Mouse (Mus musculus) intestine, embryonic 14.5 days (tissue): ENCODE results near the gene Cers1. TPM values are rescaled to one million over a fixed set of nuclear protein-coding genes. Genes with fewer than 3 reads are reported as not detected.

Experiments used
- ATAC-seq: fragments of 200-750 bp; cut with Nextera tagmentation; replicated peaks from 2 replicates; pipeline ENCODE4 v1.8.0; 2017; ENCODE audit warnings: low read depth, moderate number of reproducible peaks, moderate TSS enrichment, moderate library complexity; ENCODE audit not compliant: low FRiP score, low TSS enrichment
- DNase-seq: peaks from one replicate; pipeline ENCODE4 v3.0.0-alpha.2; 2018; ENCODE audit warnings: low spot score
- H3K27ac ChIP-seq: fragments of 300-500 bp; sonication (generic); 2 replicates; pipeline ENCODE4 v1.5.1; 2014; ENCODE audit warnings: low read depth, mild to moderate bottlenecking, control low read depth
- H3K27me3 ChIP-seq: fragments of 300-500 bp; sonication (generic); replicated peaks from 2 replicates; pipeline ENCODE4 v1.6.1; 2014; ENCODE audit warnings: low read length, control low read depth; ENCODE audit not compliant: control insufficient read depth, insufficient read depth
- H3K36me3 ChIP-seq: fragments of 300-500 bp; sonication (generic); 2 replicates; pipeline ENCODE4 v1.6.1; 2014; ENCODE audit warnings: low read length, control low read depth; ENCODE audit not compliant: control insufficient read depth, insufficient read depth
- H3K4me1 ChIP-seq: fragments of 300-500 bp; sonication (generic); replicated peaks from 2 replicates; pipeline ENCODE4 v1.6.1; 2014; ENCODE audit warnings: low read length, control low read depth, mixed read lengths; ENCODE audit not compliant: control insufficient read depth, insufficient read depth
- H3K4me2 ChIP-seq: fragments of 300-500 bp; sonication (generic); 2 replicates; pipeline ENCODE4 v1.6.1; 2014; ENCODE audit warnings: low read length
- H3K4me3 ChIP-seq: fragments of 300-500 bp; sonication (generic); 2 replicates; pipeline ENCODE4 v1.5.1; 2014; ENCODE audit warnings: low read depth, low read length, control low read depth, mixed read lengths
- H3K9ac ChIP-seq: fragments of 300-500 bp; sonication (generic); 2 replicates; pipeline ENCODE4 v1.6.1; 2014; ENCODE audit warnings: mild to moderate bottlenecking, low read length
- H3K9me3 ChIP-seq: fragments of 300-500 bp; sonication (generic); 2 replicates; pipeline ENCODE4 v1.6.1; 2016; ENCODE audit warnings: low read length, control low read depth; ENCODE audit not compliant: control insufficient read depth
- WGBS: fragments of 180-500 bp; shearing (Covaris S2); extraction: QIAGEN DNeasy Blood & Tissue Kit; methylation state at CpG from one replicate; pipeline ENCODE4 v1.1.7; 2014; 5-methylcytosine and 5-hydroxymethylcytosine counted together
- polyA plus RNA-seq: library from polyadenylated mRNA; unstranded; fragments of >200 nt; fragmentation: Nextera tagmentation; extraction: Ambion mirVana; gene quantifications from 2 replicates; pipeline ENCODE4 v1.2.1, GENCODE M21; 2014

Cers1 gene
- polyA plus RNA-seq, 1 experiment from 2014 or later = 4.6 TPM

- Histone ChIP-seq H3K36me3 (no peaks in the 10 kb centered on the region), H3K4me2 (no peak overlapping the region), H3K4me1 (no peaks in the 10 kb centered on the region), H3K4me3 (no peak overlapping the region), H3K9ac (no peak overlapping the region), H3K9me3 (no peaks in the 10 kb centered on the region), H3K27me3 (no peaks in the 10 kb centered on the region), H3K27ac (no peak overlapping the region)
- 74% methylated on average over 10 of the region's 10 CpGs for WGBS
- no peak for DNase-seq
- no peak for ATAC-seq
Observed at GRCm38 (mm10) chr8:70361484-70362032, 46.0 kb downstream of the Cers1 start.

GRCm38 (mm10) chr8:70364066-70364465, 48.5 kb downstream of the Cers1 start:
- Histone ChIP-seq H3K27ac (no peak overlapping the region), H3K27me3 (no peaks in the 10 kb centered on the region), H3K9me3 (no peaks in the 10 kb centered on the region), H3K9ac (no peak overlapping the region), H3K4me1 (no peaks in the 10 kb centered on the region), H3K4me3 (no peak overlapping the region), H3K36me3 (no peaks in the 10 kb centered on the region), H3K4me2 (no peak overlapping the region)
- DNase-seq (no peak), ATAC-seq (no peak)
- WGBS = 43% methylated on average over 5 of the region's 5 CpGs

DNA sequence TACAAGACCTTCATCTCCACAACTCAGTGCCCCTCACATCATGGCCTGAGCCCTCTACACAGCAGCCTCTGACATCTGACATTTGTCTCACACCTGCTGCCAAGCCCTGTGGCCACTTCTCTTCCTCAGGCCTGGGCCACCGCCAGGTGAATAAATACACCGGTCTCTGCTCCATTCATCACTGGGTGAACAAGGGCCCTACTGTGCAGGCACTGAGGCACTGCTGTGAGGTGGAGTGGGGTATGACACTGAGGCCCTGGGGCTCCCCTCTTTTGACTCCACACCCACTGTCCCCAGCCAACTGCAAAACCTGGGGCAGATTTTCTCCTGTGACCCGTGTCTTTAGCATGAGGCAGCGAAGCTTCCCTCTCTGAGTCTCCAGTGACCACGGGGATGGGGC, 51.0 kb downstream of the Cers1 start:
- WGBS = 56% methylated on average over 5 of the region's 5 CpGs
- no peak for DNase-seq
- H3K4me1 ChIP-seq = no peaks in the 10 kb centered on the region
- H3K9ac ChIP-seq = no peak overlapping the region
- H3K4me3 ChIP-seq = no peak overlapping the region
- H3K36me3 ChIP-seq = no peaks in the 10 kb centered on the region
- H3K27me3 ChIP-seq = no peaks in the 10 kb centered on the region; the same call in 1 of the 2 replicates
- no peak overlapping the region for H3K27ac ChIP-seq
- H3K9me3 ChIP-seq = no peaks in the 10 kb centered on the region
- ATAC-seq = no peak
- no peak overlapping the region for H3K4me2 ChIP-seq

DNA sequence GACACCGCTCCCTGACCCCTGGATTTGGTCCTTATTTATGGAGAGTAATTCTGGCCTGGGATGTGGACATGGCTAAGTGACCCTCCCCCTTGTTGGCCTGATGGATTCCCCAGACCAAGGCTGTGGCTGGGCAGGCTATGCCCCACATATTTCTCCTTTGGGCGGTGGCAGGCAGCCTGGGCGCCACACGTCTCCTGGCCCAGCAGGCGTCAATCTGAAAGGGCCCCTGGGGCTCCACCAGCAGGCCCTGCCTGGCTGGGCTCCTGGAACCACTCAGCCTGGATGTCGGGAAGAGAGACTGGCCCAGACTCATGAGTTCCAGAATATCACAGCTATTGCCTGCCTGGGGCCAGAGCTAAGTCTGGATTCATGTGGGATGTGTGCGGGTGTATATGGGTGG, 54.9 kb downstream of the Cers1 start:
- DNase-seq (no peak), ATAC-seq (no peak)
- no peak overlapping the region for H3K4me2 ChIP-seq
- H3K27ac ChIP-seq = no peak overlapping the region
- no peaks in the 10 kb centered on the region for H3K36me3 ChIP-seq
- H3K9me3 ChIP-seq = no peaks in the 10 kb centered on the region
- H3K4me3 ChIP-seq = no peak overlapping the region
- peaks cover 8% of the 10 kb centered on the region; the same call in 1 of the 2 replicates for H3K4me1 ChIP-seq
- 72% methylated on average over 7 of the region's 7 CpGs for WGBS
- H3K9ac ChIP-seq = no peak overlapping the region
- H3K27me3 ChIP-seq = peaks cover 38% of the 10 kb centered on the region

GRCm38 (mm10) chr8:70371951-70372350, 56.4 kb downstream of the Cers1 start:
- H3K27ac ChIP-seq = no peak overlapping the region
- H3K36me3 ChIP-seq = no peaks in the 10 kb centered on the region
- ATAC-seq (no peak), DNase-seq (no peak)
- no peak overlapping the region for H3K4me2 ChIP-seq
- peaks cover 53% of the 10 kb centered on the region for H3K27me3 ChIP-seq
- peaks cover 13% of the 10 kb centered on the region for H3K4me1 ChIP-seq
- H3K9ac ChIP-seq = no peak overlapping the region
- no peak overlapping the region for H3K4me3 ChIP-seq
- H3K9me3 ChIP-seq = no peaks in the 10 kb centered on the region
- WGBS = 37% methylated on average over 6 of the region's 6 CpGs

GRCm38 (mm10) chr8:70373397-70374317, 58.1 kb downstream of the Cers1 start, which contains the start of gene Comp:
TSS of gene Comp (plus strand) at chr8:70373558.
- Histone ChIP-seq H3K36me3 (no peaks in the 10 kb centered on the region), H3K9ac (peak within 1 kb of the TSS; percentile 1; the same call in 1 of the 2 replicates), H3K27me3 (peaks cover 70% of the 10 kb centered on the region), H3K9me3 (no peaks in the 10 kb centered on the region), H3K4me3 (peak within 1 kb of the TSS; percentile 37), H3K4me2 (peak within 1 kb of the TSS; percentile 58), H3K4me1 (peaks cover 13% of the 10 kb centered on the region), H3K27ac (no peak within 1 kb of the TSS)
- DNase-seq (no peak), ATAC-seq (no peak)
- 4% methylated on average over 47 of the region's 47 CpGs for WGBS

DNA sequence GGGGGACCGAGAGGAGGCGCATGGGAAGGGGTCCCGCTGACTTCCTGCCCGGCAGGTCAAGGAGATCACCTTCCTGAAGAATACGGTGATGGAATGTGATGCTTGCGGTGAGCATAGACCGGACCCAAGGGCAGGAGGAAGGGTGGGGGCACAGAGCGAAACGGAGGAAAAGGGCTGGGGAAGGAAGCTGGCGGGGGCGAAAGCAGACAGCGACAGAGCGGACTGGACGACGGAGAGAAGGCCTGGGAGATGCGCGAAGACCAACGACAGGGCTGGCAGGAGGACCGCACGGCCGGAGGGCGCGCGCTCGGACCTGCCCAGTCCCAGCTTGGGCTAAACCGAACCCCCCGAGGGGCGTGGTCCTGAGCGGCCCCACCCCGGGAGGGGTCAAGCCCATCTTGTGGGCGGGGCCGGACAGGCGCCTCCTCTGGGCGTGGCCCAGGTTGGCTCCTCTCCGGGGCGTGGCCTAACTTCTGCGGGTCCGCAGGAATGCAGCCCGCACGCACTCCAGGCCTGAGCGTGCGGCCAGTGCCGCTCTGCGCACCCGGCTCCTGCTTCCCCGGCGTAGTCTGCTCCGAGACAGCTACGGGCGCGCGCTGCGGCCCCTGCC, 58.8 kb downstream of the Cers1 start:
- peak overlapping the region; percentile 37 for H3K4me3 ChIP-seq
- H3K4me2 ChIP-seq = peak overlapping the region; percentile 58
- H3K27ac ChIP-seq = no peak overlapping the region
- H3K9me3 ChIP-seq = no peaks in the 10 kb centered on the region
- ATAC-seq (peak; percentile 75), DNase-seq (peak; percentile 76)
- H3K9ac ChIP-seq = no peak overlapping the region
- WGBS = under 1% methylated on average over 51 of the region's 53 CpGs
- H3K4me1 ChIP-seq = peaks cover 13% of the 10 kb centered on the region
- peaks cover 74% of the 10 kb centered on the region for H3K27me3 ChIP-seq
- no peaks in the 10 kb centered on the region for H3K36me3 ChIP-seq

DNA sequence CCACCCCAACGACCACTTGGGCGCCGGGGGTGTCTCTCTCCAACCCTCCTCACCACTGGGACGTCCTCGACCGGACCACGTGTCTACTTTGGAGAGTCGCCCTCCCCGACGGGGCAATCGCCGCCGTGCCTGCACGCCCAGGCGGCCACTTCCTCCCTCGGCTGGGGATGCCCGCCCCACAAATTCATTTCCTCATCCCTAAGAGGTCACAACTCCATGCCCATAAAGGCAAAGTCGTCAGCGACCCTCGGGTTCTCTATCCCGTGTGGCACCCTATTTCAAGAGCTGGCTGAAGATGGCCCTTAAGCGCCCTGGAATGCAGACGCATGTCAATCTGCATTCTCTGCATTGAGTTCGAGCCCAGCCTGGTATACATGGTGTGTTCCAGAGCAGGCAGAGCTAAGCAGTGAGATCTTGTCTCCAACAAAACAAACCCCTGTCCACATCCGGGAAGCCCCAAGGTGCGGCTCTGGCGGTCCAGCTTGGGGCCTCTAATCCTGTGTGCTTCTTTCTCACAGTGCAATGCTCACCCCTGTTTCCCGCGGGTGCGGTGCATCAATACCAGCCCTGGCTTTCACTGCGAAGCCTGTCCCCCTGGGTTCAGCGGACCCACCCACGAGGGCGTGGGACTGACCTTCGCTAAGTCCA, 59.8 kb downstream of the Cers1 start:
- Histone ChIP-seq H3K9me3 (no peaks in the 10 kb centered on the region), H3K4me2 (peak overlapping the region; percentile 58; the same call in 1 of the 2 replicates), H3K4me3 (peak overlapping the region; percentile 37), H3K27me3 (peaks cover 74% of the 10 kb centered on the region), H3K27ac (no peak overlapping the region), H3K4me1 (peaks cover 13% of the 10 kb centered on the region), H3K9ac (no peak overlapping the region), H3K36me3 (no peaks in the 10 kb centered on the region)
- DNase-seq (no peak), ATAC-seq (no peak; the same call in 1 of the 2 replicates)
- 5% methylated on average over 35 of the region's 35 CpGs for WGBS
